In genomic region chr5:17544904-17545449, GRCm38 (mm10) we compare ENCODE assay signal across 26 mouse cellular contexts. TPM values are rescaled to one million over a fixed set of nuclear protein-coding genes. Genes with fewer than 3 reads are reported as not detected.
DNase-seq lines count a peak whose midpoint lies in the region; ATAC-seq lines count a peak whose summit lies in the region.
"Had no signal": no experiment of that assay in that cellular context is flagged by ENCODE, and none has a peak within 500 bp of the region (broad histone marks: within the 10 kb centered on the region; RNA-seq: fewer than 3 reads in every experiment).

No protein-coding gene starts in this region.

- H3K4me3 ChIP-seq in forebrain, embryonic 16.5 days (replicated peaks; ENCODE audit: low read length): no peak overlapping the region
- H3K4me3 ChIP-seq in forebrain, embryonic 11.5 days (ENCODE audit: low read depth, low read length): no peak overlapping the region
- H3K4me3 ChIP-seq: embryonic facial prominence, embryonic 12.5 days; heart, embryonic 15.5 days; kidney, embryonic 15.5 days; left cerebral cortex, adult 2 months; limb, embryonic 13.5 days; lung, embryonic 15.5 days; neural tube, embryonic 13.5 days had no signal

- no peaks in the 10 kb centered on the region for H3K9me3 ChIP-seq in forebrain, embryonic 16.5 days (ENCODE audit: control insufficient read depth, low read length)
- no peaks in the 10 kb centered on the region for H3K9me3 ChIP-seq in forebrain, embryonic 11.5 days (ENCODE audit: control insufficient read depth, low read length)
- H3K9me3 ChIP-seq: embryonic facial prominence, embryonic 12.5 days; heart, embryonic 15.5 days; kidney, embryonic 15.5 days; limb, embryonic 13.5 days; lung, embryonic 15.5 days; neural tube, embryonic 13.5 days had no signal

- peak; percentile 28 for DNase-seq in adrenal gland, adult 8-10 months
- DNase-seq in adrenal gland, adult 18-20 months (ENCODE audit: low spot score in 2 of 2): no peak
- DNase-seq in forebrain, embryonic 11.5 days (ENCODE audit: low spot score): no peak
- peak; percentile 29 for DNase-seq in adrenal gland, postnatal 10 days
- DNase-seq in right cerebral cortex, adult 18-20 months: no peak
- DNase-seq: cerebellum, adult 8-10 months; cerebellum, postnatal 36 days; gastrocnemius, postnatal 10 days; kidney, adult 18-20 months; kidney, postnatal 25 days; thymus, adult 2 months; thymus, postnatal 36 days had no signal

- H3K9ac ChIP-seq in forebrain, embryonic 16.5 days (replicated peaks; ENCODE audit: low read depth, low read length): no peak overlapping the region
- no peak overlapping the region for H3K9ac ChIP-seq in forebrain, embryonic 11.5 days (ENCODE audit: low read length)
- H3K9ac ChIP-seq: embryonic facial prominence, embryonic 12.5 days; heart, embryonic 15.5 days; kidney, embryonic 15.5 days; limb, embryonic 13.5 days; lung, embryonic 15.5 days; neural tube, embryonic 13.5 days had no signal

- ATAC-seq in forebrain, embryonic 16.5 days: peak; percentile 54; the same call in 1 of the 2 replicates
- ATAC-seq in forebrain, embryonic 11.5 days (replicated peaks; ENCODE audit: low FRiP score): no peak
- no peak for ATAC-seq in CD4-positive, CD25-positive, alpha-beta regulatory T cell, adult 4 months
- ATAC-seq: activated CD4-positive, CD25-positive, alpha-beta regulatory T cell, adult 4 months; hindbrain, embryonic 16.5 days had no signal

- no peak overlapping the region for H3K27ac ChIP-seq in forebrain, embryonic 16.5 days (ENCODE audit: low read length)
- no peak overlapping the region for H3K27ac ChIP-seq in forebrain, embryonic 11.5 days (ENCODE audit: low read depth, low read length)
- H3K27ac ChIP-seq: embryonic facial prominence, embryonic 12.5 days; heart, embryonic 15.5 days; kidney, embryonic 15.5 days; left cerebral cortex, adult 2 months; limb, embryonic 13.5 days; lung, embryonic 15.5 days; neural tube, embryonic 13.5 days had no signal

- no peaks in the 10 kb centered on the region; the same call in 1 of the 2 replicates for H3K4me1 ChIP-seq in forebrain, embryonic 16.5 days (replicated peaks; ENCODE audit: control insufficient read depth, insufficient read depth, low read length)
- no peaks in the 10 kb centered on the region for H3K4me1 ChIP-seq in forebrain, embryonic 11.5 days (replicated peaks; ENCODE audit: control insufficient read depth, insufficient read depth, low read length)
- H3K4me1 ChIP-seq: embryonic facial prominence, embryonic 12.5 days; heart, embryonic 15.5 days; kidney, embryonic 15.5 days; limb, embryonic 13.5 days; lung, embryonic 15.5 days; neural tube, embryonic 13.5 days had no signal

- H3K4me2 ChIP-seq in forebrain, embryonic 16.5 days (ENCODE audit: low read length): no peak overlapping the region
- no peak overlapping the region for H3K4me2 ChIP-seq in forebrain, embryonic 11.5 days (ENCODE audit: low read depth, low read length, severe bottlenecking)
- H3K4me2 ChIP-seq: embryonic facial prominence, embryonic 12.5 days; heart, embryonic 15.5 days; kidney, embryonic 15.5 days; limb, embryonic 13.5 days; liver, embryonic 11.5 days; lung, embryonic 15.5 days; midbrain, embryonic 11.5 days; neural tube, embryonic 13.5 days had no signal

- WGBS in forebrain, embryonic 16.5 days: 58% methylated on average over 2 of the region's 2 CpGs
- 91% methylated on average over 2 of the region's 2 CpGs for WGBS in forebrain, embryonic 11.5 days

- H3K27me3 ChIP-seq in forebrain, embryonic 16.5 days (replicated peaks; ENCODE audit: control insufficient read depth, insufficient read depth, low read length): no peaks in the 10 kb centered on the region
- no peaks in the 10 kb centered on the region for H3K27me3 ChIP-seq in forebrain, embryonic 11.5 days (ENCODE audit: control insufficient read depth, insufficient read depth, low read length)
- H3K27me3 ChIP-seq: embryonic facial prominence, embryonic 12.5 days; heart, embryonic 15.5 days; kidney, embryonic 15.5 days; limb, embryonic 13.5 days; lung, embryonic 15.5 days; neural tube, embryonic 13.5 days had no signal

- no peaks in the 10 kb centered on the region for H3K36me3 ChIP-seq in forebrain, embryonic 16.5 days (ENCODE audit: control insufficient read depth, insufficient read depth)
- no peaks in the 10 kb centered on the region for H3K36me3 ChIP-seq in forebrain, embryonic 11.5 days (ENCODE audit: control insufficient read depth, insufficient read depth, low read length)
- H3K36me3 ChIP-seq: embryonic facial prominence, embryonic 12.5 days; heart, embryonic 15.5 days; kidney, embryonic 15.5 days; limb, embryonic 13.5 days; lung, embryonic 15.5 days; neural tube, embryonic 13.5 days had no signal

RNA-seq across cellular contexts. Expression of gene Sema3c, which starts 29.1 kb away (rescaled TPM):
- 10 to 100 TPM in 2 of 4 experiments, 1 to 10 TPM in 2; 5.0 to 12.5 (median 9.1) TPM for total RNA-seq in adrenal gland, adult 8-10 months (2022)
- 10 to 100 TPM in 1 of 2 experiments, 1 to 10 TPM in 1; 9.4 to 20.5 TPM for total RNA-seq in adrenal gland, adult 18-20 months (2021)
- polyA plus RNA-seq in forebrain, embryonic 16.5 days (2015; fragmentation: Nextera tagmentation; extraction: Ambion mirVana): 30.3 and 38.8 TPM in 2 replicates
- polyA plus RNA-seq in forebrain, embryonic 11.5 days (2014; fragmentation: Nextera tagmentation; extraction: Ambion mirVana): 16.1 and 16.2 TPM in 2 replicates
- total RNA-seq in adrenal gland, postnatal 10 days (2021): 10 to 100 TPM; 20.4 to 24.8 TPM
- not detected for polyA plus RNA-seq in CD4-positive, CD25-positive, alpha-beta regulatory T cell, adult 4 months (2017; shearing (Covaris generic))
- total RNA-seq: megakaryocyte, adult 5-6 weeks had no signal

Comparison
In these comparisons a context has a peak if more than half of its experiments do, and no peak if none do; other contexts are left out.
1. DNase-seq: peak in adrenal gland, adult 8-10 months (single experiment) and adrenal gland, postnatal 10 days (single experiment); none in adrenal gland, adult 18-20 months (0 of 2), forebrain, embryonic 11.5 days (single experiment) and right cerebral cortex, adult 18-20 months (single experiment).